Mouse (Mus musculus): ENCODE results near the gene Vmn2r76.
"Not testable (repeated sequence)": the region's sequence is repeated elsewhere in the genome, so short reads cannot be mapped to it uniquely, and the experiment has no call there.

Vmn2r76 gene

GRCm38 (mm10) chr7:86246208-86246607 lies at the start of gene Vmn2r76:
TSS of gene Vmn2r76 (minus strand) at chr7:86246308.
- DNase-seq, result no peak

GRCm38 (mm10) chr7:86277072-86277471 lies 31.0 kb upstream of the Vmn2r76 start, which contains the start of gene Olfr310:
TSS of gene Olfr310 (minus strand) at chr7:86277172.
- DNase-seq, result no peak

GRCm38 (mm10) chr7:86211345-86211744 lies 34.8 kb downstream of the Vmn2r76 start:
- no peak for DNase-seq

- not testable (repeated sequence) for DNase-seq
These were observed 74.4 kb downstream of the Vmn2r76 start, which contains the start of gene Vmn2r75 for GRCm38 (mm10) chr7:86171678-86172077. TSS of gene Vmn2r75 (minus strand) at chr7:86171778.
